Mouse (Mus musculus) lung, postnatal 0 days (tissue): ENCODE data around the gene Naa40. TPM values are rescaled to one million over a fixed set of nuclear protein-coding genes. Genes with fewer than 3 reads are reported as not detected.

Experiments used
- ATAC-seq: fragments of 200-750 bp; cut with Nextera tagmentation; 2 replicates; pipeline ENCODE4 v1.8.0; 2017; ENCODE audit warnings: moderate library complexity
- DNase-seq: peaks from one replicate; pipeline ENCODE4 v3.0.0-alpha.2; 2016; ENCODE audit warnings: low spot score
- H3K27ac ChIP-seq: fragments of 300-500 bp; sonication (generic); 2 replicates; pipeline ENCODE4 v1.5.1; 2014; ENCODE audit warnings: antibody characterized with exemption, mild to moderate bottlenecking, low read length, mixed read lengths
- H3K27me3 ChIP-seq: fragments of 300-500 bp; sonication (generic); replicated peaks from 2 replicates; pipeline ENCODE4 v1.6.1; 2014; ENCODE audit warnings: low read length, mixed read lengths; ENCODE audit not compliant: insufficient read depth
- H3K36me3 ChIP-seq: fragments of 300-500 bp; sonication (generic); 2 replicates; pipeline ENCODE4 v1.6.1; 2014; ENCODE audit warnings: low read length, mixed read lengths; ENCODE audit not compliant: insufficient read depth
- H3K4me1 ChIP-seq: fragments of 300-500 bp; sonication (generic); 2 replicates; pipeline ENCODE4 v1.6.1; 2014; ENCODE audit warnings: antibody characterized with exemption, low read depth, low read length, mixed read lengths; ENCODE audit not compliant: insufficient read depth
- H3K4me2 ChIP-seq: fragments of 300-500 bp; sonication (generic); replicated peaks from 2 replicates; pipeline ENCODE4 v1.6.1; 2014; ENCODE audit warnings: low read depth, mild to moderate bottlenecking, low read length, moderate library complexity, mixed read lengths
- H3K4me3 ChIP-seq: fragments of 300-500 bp; sonication (generic); 2 replicates; pipeline ENCODE4 v1.5.1; 2014; ENCODE audit warnings: low read depth, low read length
- H3K9ac ChIP-seq: fragments of 300-500 bp; sonication (generic); replicated peaks from 2 replicates; pipeline ENCODE4 v1.6.1; 2014; ENCODE audit warnings: low read depth, mild to moderate bottlenecking
- H3K9me3 ChIP-seq: fragments of 300-500 bp; sonication (generic); 2 replicates; pipeline ENCODE4 v1.6.1; 2016; ENCODE audit warnings: low read length, mixed read lengths
- CTCF ChIP-seq: IDR thresholded peaks from 2 replicates; pipeline ENCODE4 v1.5.1; 2016; ENCODE audit warnings: antibody characterized with exemption, mild to moderate bottlenecking
- EP300 ChIP-seq: IDR thresholded peaks from 2 replicates; pipeline ENCODE4 v1.6.1; 2016; ENCODE audit warnings: antibody characterized with exemption, mild to moderate bottlenecking, control low read depth
- WGBS: fragments of 180-500 bp; shearing (Covaris S2); extraction: QIAGEN DNeasy Blood & Tissue Kit; methylation state at CpG from one replicate; pipeline ENCODE4 v1.1.7; 2014; 5-methylcytosine and 5-hydroxymethylcytosine counted together
- polyA plus RNA-seq: library from polyadenylated mRNA; unstranded; fragments of >200 nt; fragmentation: Nextera tagmentation; extraction: Ambion mirVana; gene quantifications from 2 replicates; pipeline ENCODE4 v1.2.1, GENCODE M21; 2015

Gene Naa40
- polyA plus RNA-seq, 1 experiment from 2014 or later: 16.6 TPM

- DNase-seq (no peak), ATAC-seq (no peak)
- Histone ChIP-seq H3K27ac (no peak overlapping the region), H3K36me3 (no peaks in the 10 kb centered on the region), H3K4me3 (no peak overlapping the region), H3K4me2 (no peak overlapping the region), H3K4me1 (no peaks in the 10 kb centered on the region), H3K9me3 (no peaks in the 10 kb centered on the region), H3K9ac (no peak overlapping the region), H3K27me3 (no peaks in the 10 kb centered on the region; the same call in 1 of the 2 replicates)
- TF ChIP-seq CTCF (no peak), EP300 (no peak)
- 77% methylated on average over 4 of the region's 4 CpGs for WGBS
Measured at GRCm38 (mm10) chr19:7189026-7189425, 52.0 kb downstream of the Naa40 start.

- H3K9me3 ChIP-seq: no peaks in the 10 kb centered on the region
- H3K4me1 ChIP-seq: peaks cover 5% of the 10 kb centered on the region; the same call in 1 of the 2 replicates
- no peak overlapping the region for H3K4me2 ChIP-seq
- no peaks in the 10 kb centered on the region for H3K36me3 ChIP-seq
- no peak for ATAC-seq
- DNase-seq: no peak
- H3K4me3 ChIP-seq: no peak overlapping the region
- no peak overlapping the region for H3K9ac ChIP-seq
- no peaks in the 10 kb centered on the region; the same call in 1 of the 2 replicates for H3K27me3 ChIP-seq
- 70% methylated on average over 5 of the region's 5 CpGs for WGBS
- no peak overlapping the region for H3K27ac ChIP-seq
- TF ChIP-seq CTCF (no peak), EP300 (no peak)
Measured at GRCm38 (mm10) chr19:7187157-7187556, 53.8 kb downstream of the Naa40 start.

GRCm38 (mm10) chr19:7185715-7186291, 55.2 kb downstream of the Naa40 start:
- DNase-seq: no peak
- no peak overlapping the region for H3K4me3 ChIP-seq
- no peaks in the 10 kb centered on the region for H3K36me3 ChIP-seq
- H3K4me2 ChIP-seq: no peak overlapping the region
- ATAC-seq: no peak
- TF ChIP-seq EP300 (no peak), CTCF (no peak)
- no peaks in the 10 kb centered on the region; the same call in 1 of the 2 replicates for H3K27me3 ChIP-seq
- no peak overlapping the region for H3K9ac ChIP-seq
- H3K27ac ChIP-seq: no peak overlapping the region
- H3K4me1 ChIP-seq: peaks cover 8% of the 10 kb centered on the region; the same call in 1 of the 2 replicates
- H3K9me3 ChIP-seq: no peaks in the 10 kb centered on the region
- 23% methylated on average over 18 of the region's 18 CpGs for WGBS

DNA sequence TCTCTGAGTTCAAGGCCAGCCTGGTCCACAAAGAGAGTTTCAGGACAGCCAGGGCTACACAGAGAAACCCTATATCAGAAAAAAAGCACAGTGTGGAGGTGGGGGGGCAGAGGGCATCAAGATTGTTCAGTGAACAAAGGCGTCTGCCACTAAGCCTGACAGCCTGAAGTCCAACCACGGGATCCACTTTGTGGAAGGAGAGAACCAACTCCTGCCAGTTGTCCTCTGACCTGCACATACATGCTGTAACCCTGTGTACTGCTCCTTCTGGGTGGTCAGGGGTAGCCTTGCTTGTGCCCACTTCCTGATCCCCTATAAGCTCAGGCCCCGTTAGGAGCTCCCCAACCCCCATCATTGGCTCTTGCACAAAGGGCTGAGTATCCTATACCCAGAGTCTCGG, 55.9 kb downstream of the Naa40 start:
- H3K4me2 ChIP-seq: no peak overlapping the region
- H3K27me3 ChIP-seq: no peaks in the 10 kb centered on the region; the same call in 1 of the 2 replicates
- TF ChIP-seq CTCF (no peak), EP300 (no peak)
- H3K4me3 ChIP-seq: no peak overlapping the region
- H3K9me3 ChIP-seq: no peaks in the 10 kb centered on the region
- H3K27ac ChIP-seq: no peak overlapping the region
- no peak overlapping the region for H3K9ac ChIP-seq
- no peaks in the 10 kb centered on the region for H3K36me3 ChIP-seq
- DNase-seq (no peak), ATAC-seq (no peak)
- peaks cover 8% of the 10 kb centered on the region; the same call in 1 of the 2 replicates for H3K4me1 ChIP-seq
- 52% methylated on average over 4 of the region's 4 CpGs for WGBS

DNA sequence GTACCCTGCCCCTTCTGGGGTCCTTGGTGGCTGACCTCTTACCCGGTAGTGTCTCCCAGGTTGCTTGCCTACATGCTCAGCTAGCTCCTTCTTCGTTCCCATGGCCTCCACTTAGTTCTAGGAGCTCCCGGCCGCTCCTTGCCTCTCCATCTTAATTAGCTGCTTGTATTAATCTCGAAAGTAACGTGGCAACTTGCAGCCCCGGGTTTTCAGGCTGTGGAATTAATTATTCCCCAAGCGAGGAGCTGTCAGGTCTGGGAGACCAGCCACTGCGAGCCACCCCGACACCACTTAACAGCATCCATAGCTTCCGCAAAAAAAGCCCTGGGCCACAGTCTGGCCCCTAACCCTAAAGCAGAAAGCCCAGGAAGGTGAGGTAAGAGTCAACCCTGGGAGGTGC, 57.6 kb downstream of the Naa40 start:
- H3K27me3 ChIP-seq: no peaks in the 10 kb centered on the region; the same call in 1 of the 2 replicates
- H3K36me3 ChIP-seq: no peaks in the 10 kb centered on the region
- H3K9ac ChIP-seq: no peak overlapping the region
- H3K4me1 ChIP-seq: peaks cover 8% of the 10 kb centered on the region; the same call in 1 of the 2 replicates
- 71% methylated on average over 11 of the region's 11 CpGs for WGBS
- no peak overlapping the region for H3K4me3 ChIP-seq
- no peak overlapping the region for H3K27ac ChIP-seq
- H3K4me2 ChIP-seq: no peak overlapping the region
- no peak for DNase-seq
- ATAC-seq: no peak
- TF ChIP-seq CTCF: no peak
- TF ChIP-seq EP300: no peak
- H3K9me3 ChIP-seq: no peaks in the 10 kb centered on the region

DNA sequence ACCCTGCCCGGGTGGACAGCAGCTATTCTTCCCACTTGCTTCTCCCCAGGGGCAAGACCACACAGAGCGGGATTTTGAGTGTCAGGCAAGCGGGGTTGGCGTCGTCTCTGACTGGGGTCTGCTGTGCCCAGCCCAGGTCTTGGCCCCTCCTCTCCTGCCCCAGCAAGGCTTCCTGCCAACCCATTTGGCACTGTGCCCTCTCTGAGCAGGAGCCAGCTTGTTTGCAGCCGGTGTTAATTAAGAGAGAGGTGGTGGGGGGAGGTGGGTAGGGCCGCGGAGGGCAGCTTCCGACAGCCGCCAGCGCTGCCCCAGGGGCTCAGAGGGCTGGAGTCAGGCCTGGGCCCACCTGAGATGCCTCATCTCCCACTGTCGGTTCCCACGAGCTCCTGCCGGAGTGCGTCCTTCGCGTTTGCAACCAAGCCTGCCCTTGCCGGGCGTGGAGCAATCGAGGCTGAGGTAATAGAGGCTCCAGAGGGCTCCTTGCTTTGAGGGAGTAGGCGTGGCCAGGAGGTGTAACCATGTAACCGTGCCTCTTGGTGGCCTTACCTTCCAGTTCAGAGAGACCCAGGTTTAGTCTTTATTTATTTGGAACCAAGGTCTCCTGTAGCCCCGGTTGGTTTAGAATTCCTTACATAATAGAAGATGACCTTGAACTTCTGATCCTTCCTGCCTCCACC, 58.6 kb downstream of the Naa40 start:
- peak; percentile 80 for DNase-seq
- no peak overlapping the region for H3K27ac ChIP-seq
- H3K4me1 ChIP-seq: peaks cover 8% of the 10 kb centered on the region; the same call in 1 of the 2 replicates
- no peak for TF ChIP-seq EP300
- no peak for TF ChIP-seq CTCF
- peak; percentile 86 for ATAC-seq
- H3K27me3 ChIP-seq: no peaks in the 10 kb centered on the region; the same call in 1 of the 2 replicates
- H3K36me3 ChIP-seq: no peaks in the 10 kb centered on the region
- H3K9me3 ChIP-seq: no peaks in the 10 kb centered on the region
- WGBS: 5% methylated on average over 23 of the region's 23 CpGs
- H3K9ac ChIP-seq: no peak overlapping the region
- H3K4me2 ChIP-seq: peak overlapping the region; percentile 60
- H3K4me3 ChIP-seq: peak overlapping the region; percentile 21
